Mouse (Mus musculus) embryonic facial prominence, embryonic 14.5 days (tissue): ENCODE results near the gene Kmt5b. TPM values are rescaled to one million over a fixed set of nuclear protein-coding genes. Genes with fewer than 3 reads are reported as not detected.

Experiments
- ATAC-seq: fragments of 200-750 bp; cut with Nextera tagmentation; 2 replicates; pipeline ENCODE4 v1.8.0; 2017; ENCODE audit warnings: low read depth, moderate number of reproducible peaks, moderate TSS enrichment
- DNase-seq: peaks from one replicate; pipeline ENCODE4 v3.0.0-alpha.2; 2015; ENCODE audit warnings: low spot score
- H3K27ac ChIP-seq: fragments of 300-500 bp; sonication (generic); replicated peaks from 2 replicates; pipeline ENCODE4 v1.5.1; 2014; ENCODE audit warnings: low read depth, mild to moderate bottlenecking, low read length, moderate library complexity
- H3K27me3 ChIP-seq: fragments of 300-500 bp; sonication (generic); replicated peaks from 2 replicates; pipeline ENCODE4 v1.6.1; 2014; ENCODE audit warnings: low read length; ENCODE audit not compliant: control insufficient read depth, insufficient read depth
- H3K36me3 ChIP-seq: fragments of 300-500 bp; sonication (generic); 2 replicates; pipeline ENCODE4 v1.6.1; 2014; ENCODE audit warnings: low read length, mixed read lengths; ENCODE audit not compliant: control insufficient read depth, insufficient read depth
- H3K4me1 ChIP-seq: fragments of 300-500 bp; sonication (generic); 2 replicates; pipeline ENCODE4 v1.6.1; 2014; ENCODE audit warnings: antibody characterized with exemption, low read length; ENCODE audit not compliant: control insufficient read depth, insufficient read depth
- H3K4me2 ChIP-seq: fragments of 300-500 bp; sonication (generic); 2 replicates; pipeline ENCODE4 v1.6.1; 2014; ENCODE audit warnings: low read depth, mild to moderate bottlenecking, low read length, moderate library complexity, mixed read lengths
- H3K4me3 ChIP-seq: fragments of 300-500 bp; sonication (generic); 2 replicates; pipeline ENCODE4 v1.5.1; 2014; ENCODE audit warnings: low read depth, mild to moderate bottlenecking, low read length
- H3K9ac ChIP-seq: fragments of 300-500 bp; sonication (generic); 2 replicates; pipeline ENCODE4 v1.6.1; 2014; ENCODE audit warnings: low read depth, mild to moderate bottlenecking, low read length, moderate library complexity, mixed read lengths
- H3K9me3 ChIP-seq: fragments of 300-500 bp; sonication (generic); 2 replicates; pipeline ENCODE4 v1.6.1; 2016; ENCODE audit warnings: low read length; ENCODE audit not compliant: control insufficient read depth
- WGBS: fragments of 180-500 bp; shearing (Covaris S2); extraction: QIAGEN DNeasy Blood & Tissue Kit; methylation state at CpG from one replicate; pipeline ENCODE4 v1.1.7; 2014; 5-methylcytosine and 5-hydroxymethylcytosine counted together
- polyA plus RNA-seq: library from polyadenylated mRNA; unstranded; fragments of >200 nt; fragmentation: Nextera tagmentation; extraction: Ambion mirVana; gene quantifications from 2 replicates; pipeline ENCODE4 v1.2.1, GENCODE M21; 2014

Gene Kmt5b
- polyA plus RNA-seq, 1 experiment from 2014 or later: 25.6 TPM

DNA sequence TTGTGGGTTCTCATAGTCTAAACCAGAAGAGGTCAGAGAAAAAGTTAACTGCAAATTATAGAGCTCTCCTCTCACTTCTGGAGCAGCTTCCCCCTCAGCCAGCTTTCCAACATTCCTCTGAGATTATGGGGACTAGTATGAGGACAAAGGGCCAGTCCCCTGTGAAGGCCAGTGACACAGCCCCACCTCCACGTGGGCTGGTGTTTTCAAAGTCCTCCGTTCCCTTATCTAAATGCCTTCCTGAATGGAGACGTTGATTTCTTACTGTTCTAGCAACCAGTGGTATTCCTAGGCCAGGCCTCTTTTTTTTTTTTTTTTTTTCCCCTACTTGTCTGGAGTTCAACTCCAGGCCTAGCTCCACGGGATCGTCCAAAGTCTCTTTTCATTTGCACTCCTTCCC, 82.9 kb downstream of the Kmt5b start:
- ATAC-seq (no peak), DNase-seq (no peak)
- H3K4me3 ChIP-seq: no peak overlapping the region
- 38% methylated on average over 5 of the region's 5 CpGs for WGBS
- no peak overlapping the region for H3K9ac ChIP-seq
- no peaks in the 10 kb centered on the region for H3K9me3 ChIP-seq
- H3K4me1 ChIP-seq: peaks cover 22% of the 10 kb centered on the region
- no peak overlapping the region for H3K4me2 ChIP-seq
- no peaks in the 10 kb centered on the region for H3K36me3 ChIP-seq
- H3K27ac ChIP-seq: no peak overlapping the region
- no peaks in the 10 kb centered on the region for H3K27me3 ChIP-seq

DNA sequence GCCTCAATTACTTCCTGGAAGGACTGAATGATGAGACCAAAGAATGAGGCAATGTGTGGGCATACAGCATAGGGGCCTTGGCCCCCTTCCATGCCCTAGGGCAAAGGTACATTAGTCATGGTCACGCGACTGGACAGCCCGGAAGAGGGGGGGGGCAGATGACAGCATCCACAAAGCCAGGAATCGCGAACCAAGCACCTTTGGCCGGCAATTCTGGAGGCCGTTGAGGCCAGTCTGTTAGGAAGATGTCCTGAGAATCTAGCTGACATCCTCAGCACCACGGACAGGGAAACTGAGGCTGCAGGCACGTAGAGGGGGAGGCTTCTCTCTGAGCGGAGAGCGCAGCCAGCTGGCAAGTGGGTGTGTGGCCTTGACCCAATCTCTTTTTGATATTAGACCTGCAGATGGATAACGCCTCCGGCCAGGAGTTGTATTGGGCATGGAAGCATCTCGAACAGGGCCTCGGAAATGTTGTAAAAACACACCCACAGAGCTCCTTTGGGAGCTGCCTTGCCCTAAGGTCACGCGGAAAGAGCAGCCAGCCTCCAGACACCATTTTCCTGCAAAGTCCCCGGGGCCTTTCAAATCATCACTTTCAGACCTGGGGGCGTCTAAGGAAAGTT, 83.7 kb downstream of the Kmt5b start:
- Histone ChIP-seq H3K27ac (peak overlapping the region; percentile 53; the same call in 1 of the 2 replicates), H3K9ac (peak overlapping the region; percentile 54), H3K4me1 (peaks cover 31% of the 10 kb centered on the region), H3K9me3 (no peaks in the 10 kb centered on the region), H3K4me3 (peak overlapping the region; percentile 87), H3K4me2 (peak overlapping the region; percentile 68), H3K36me3 (no peaks in the 10 kb centered on the region), H3K27me3 (no peaks in the 10 kb centered on the region)
- 3% methylated on average over 19 of the region's 19 CpGs for WGBS
- DNase-seq (no peak), ATAC-seq (no peak)

DNA sequence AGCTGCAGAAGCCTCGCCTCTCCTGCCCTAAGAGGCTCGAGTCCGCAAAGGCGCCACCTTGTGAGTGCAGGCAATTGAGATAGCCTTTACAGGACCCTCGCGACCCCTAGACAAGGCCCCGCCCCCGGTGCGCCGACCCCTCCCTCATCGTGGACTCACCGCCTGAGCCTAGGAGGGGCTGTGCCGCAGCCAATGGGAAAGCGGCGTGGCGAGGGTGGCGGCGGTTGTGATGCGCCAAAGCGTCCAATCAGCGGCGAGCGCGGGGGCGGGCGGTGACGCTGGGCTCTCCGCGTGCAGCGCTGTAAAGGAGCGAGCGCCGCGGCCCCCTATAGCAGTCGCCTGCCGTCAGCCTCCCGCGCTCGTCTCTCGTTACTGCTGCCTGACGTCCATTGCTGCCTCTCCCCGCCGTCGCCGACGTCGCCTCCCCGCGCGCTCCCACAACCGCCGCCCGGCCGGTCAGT, 84.3 kb downstream of the Kmt5b start, which contains the start of gene Chka:
Gene Chka (plus strand): TSS at position 272 of the 461 bp plus-strand sequence.
- DNase-seq: peak; percentile 98
- Histone ChIP-seq H3K27me3 (no peaks in the 10 kb centered on the region), H3K27ac (peak within 1 kb of the TSS; percentile 97), H3K9ac (peak within 1 kb of the TSS; percentile 89), H3K9me3 (no peaks in the 10 kb centered on the region), H3K4me3 (peak within 1 kb of the TSS; percentile 87), H3K36me3 (no peaks in the 10 kb centered on the region), H3K4me2 (peak within 1 kb of the TSS; percentile 68), H3K4me1 (peaks cover 32% of the 10 kb centered on the region)
- whole genome bisulfite sequencing: 0% methylated on average over 24 of the region's 54 CpGs
- peak; percentile 98 for ATAC-seq

DNA sequence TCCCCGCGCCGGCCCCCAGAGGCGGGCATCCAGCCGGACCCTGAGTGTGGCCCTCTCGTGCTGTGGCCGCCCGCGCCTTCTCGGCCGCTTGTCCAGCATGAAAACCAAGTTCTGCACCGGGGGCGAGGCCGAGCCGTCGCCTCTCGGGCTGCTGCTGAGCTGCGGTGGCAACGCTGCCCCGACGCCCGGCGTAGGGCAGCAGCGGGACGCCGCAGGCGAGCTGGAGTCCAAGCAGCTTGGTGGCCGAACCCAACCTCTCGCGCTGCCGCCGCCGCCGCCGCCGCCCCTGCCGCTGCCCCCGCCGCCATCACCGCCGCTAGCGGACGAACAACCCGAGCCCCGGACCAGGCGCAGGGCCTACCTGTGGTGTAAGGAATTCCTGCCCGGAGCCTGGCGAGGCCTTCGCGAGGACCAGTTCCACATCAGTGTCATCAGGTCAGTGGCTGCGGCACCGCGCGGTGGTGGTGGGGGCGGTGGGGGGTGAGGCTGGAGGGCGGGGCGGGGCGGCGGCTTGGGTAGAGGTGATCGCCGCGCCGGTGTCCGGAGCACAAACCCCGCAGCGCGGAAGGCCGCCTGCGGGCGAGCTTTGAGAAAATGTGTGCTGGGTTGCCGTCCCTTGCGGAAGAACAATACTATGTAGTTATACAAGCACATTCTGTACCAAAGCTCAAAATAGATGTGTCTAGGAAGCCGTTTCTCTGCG, 84.9 kb downstream of the Kmt5b start:
- peak overlapping the region; percentile 87 for H3K4me3 ChIP-seq
- peak overlapping the region; percentile 97 for H3K27ac ChIP-seq
- no peaks in the 10 kb centered on the region for H3K36me3 ChIP-seq
- peak; percentile 19 for ATAC-seq
- no peaks in the 10 kb centered on the region for H3K9me3 ChIP-seq
- no peaks in the 10 kb centered on the region for H3K27me3 ChIP-seq
- H3K9ac ChIP-seq: peak overlapping the region; percentile 89
- WGBS: 1% methylated on average over 19 of the region's 74 CpGs
- H3K4me1 ChIP-seq: peaks cover 32% of the 10 kb centered on the region
- peak; percentile 41 for DNase-seq
- peak overlapping the region; percentile 68 for H3K4me2 ChIP-seq

DNA sequence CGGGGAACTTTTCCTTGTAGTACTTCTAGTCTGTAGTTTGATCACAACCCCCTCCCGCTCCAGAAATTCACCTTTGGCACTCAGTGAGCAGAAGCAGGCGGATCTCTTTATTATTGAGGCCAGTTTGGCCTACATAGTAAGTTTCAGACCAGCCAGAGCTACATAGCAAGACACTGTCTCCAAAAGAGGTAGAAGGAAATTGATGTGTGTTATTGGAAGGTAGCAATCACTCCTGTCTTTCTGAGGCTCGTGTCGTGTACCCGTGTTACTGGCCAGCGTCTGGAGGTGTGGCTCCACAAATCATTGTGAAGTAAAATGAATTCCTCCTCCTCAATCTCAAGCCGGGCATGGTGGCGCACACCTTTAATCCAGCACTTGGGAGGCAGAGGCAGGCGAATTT, 85.9 kb downstream of the Kmt5b start:
- no peak for ATAC-seq
- WGBS: 93% methylated on average over 10 of the region's 10 CpGs

DNA sequence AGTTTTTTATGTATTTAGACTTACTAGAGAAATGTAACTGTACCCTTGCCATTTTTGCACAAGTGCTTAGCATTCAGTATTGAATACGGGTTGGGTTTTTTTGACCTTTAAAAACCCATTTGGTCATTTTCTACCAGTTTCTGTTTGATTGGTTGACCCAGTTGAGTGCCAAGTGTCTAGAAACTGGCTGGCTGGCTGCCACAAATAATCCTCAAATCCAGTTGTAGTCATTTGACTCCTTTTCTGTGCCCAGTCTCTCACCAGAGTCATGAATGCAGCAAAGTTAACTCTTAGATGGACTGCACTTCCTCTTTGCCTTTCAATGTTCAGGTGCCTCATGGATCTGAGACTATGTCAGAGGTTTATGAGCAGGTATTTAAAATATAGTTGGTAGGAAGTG, 86.7 kb downstream of the Kmt5b start:
- no peak overlapping the region for H3K4me3 ChIP-seq
- no peaks in the 10 kb centered on the region for H3K9me3 ChIP-seq
- no peak for ATAC-seq
- no peaks in the 10 kb centered on the region for H3K36me3 ChIP-seq
- peak overlapping the region; percentile 68; the same call in 1 of the 2 replicates for H3K4me2 ChIP-seq
- peaks cover 32% of the 10 kb centered on the region for H3K4me1 ChIP-seq
- H3K9ac ChIP-seq: no peak overlapping the region
- no peak overlapping the region for H3K27ac ChIP-seq
- peak; percentile 57 for DNase-seq
- WGBS: 68% methylated on average over 1 of the region's 1 CpGs
- H3K27me3 ChIP-seq: no peaks in the 10 kb centered on the region

More for the DNA sequence above, 85.9 kb downstream of the Kmt5b start:
- Histone ChIP-seq H3K27ac (no peak overlapping the region), H3K4me2 (peak overlapping the region; percentile 68), H3K4me1 (peaks cover 32% of the 10 kb centered on the region), H3K9ac (no peak overlapping the region), H3K27me3 (no peaks in the 10 kb centered on the region), H3K4me3 (peak overlapping the region; percentile 87), H3K9me3 (no peaks in the 10 kb centered on the region), H3K36me3 (no peaks in the 10 kb centered on the region)
- no peak for DNase-seq

DNA sequence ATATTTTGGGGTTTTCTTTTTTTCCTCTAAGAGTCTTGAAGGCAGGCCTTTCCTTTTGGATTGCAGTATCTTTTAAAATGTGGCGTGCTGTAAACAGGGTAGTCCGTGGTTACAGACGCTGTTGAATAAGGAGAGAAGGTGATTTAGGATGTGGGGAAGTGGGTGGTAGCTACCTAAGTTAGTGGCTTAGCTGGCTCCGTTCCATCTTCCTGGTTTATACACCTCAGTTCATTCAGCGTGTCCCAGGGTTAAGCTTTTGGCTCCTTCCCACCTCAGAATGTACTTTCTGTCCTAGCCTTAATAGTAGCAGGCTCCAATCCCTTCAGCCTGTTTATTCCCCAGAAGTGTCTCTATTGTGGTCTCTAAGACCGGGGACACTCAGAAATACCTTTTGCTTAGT, 87.9 kb downstream of the Kmt5b start:
- H3K4me1 ChIP-seq: peaks cover 32% of the 10 kb centered on the region
- DNase-seq (peak; percentile 43), ATAC-seq (no peak)
- H3K9me3 ChIP-seq: no peaks in the 10 kb centered on the region
- H3K27ac ChIP-seq: peak overlapping the region; percentile 66
- H3K4me2 ChIP-seq: peak overlapping the region; percentile 28; the same call in 1 of the 2 replicates
- WGBS: 56% methylated on average over 6 of the region's 6 CpGs
- H3K36me3 ChIP-seq: no peaks in the 10 kb centered on the region
- no peaks in the 10 kb centered on the region for H3K27me3 ChIP-seq
- H3K9ac ChIP-seq: no peak overlapping the region
- no peak overlapping the region for H3K4me3 ChIP-seq

DNA sequence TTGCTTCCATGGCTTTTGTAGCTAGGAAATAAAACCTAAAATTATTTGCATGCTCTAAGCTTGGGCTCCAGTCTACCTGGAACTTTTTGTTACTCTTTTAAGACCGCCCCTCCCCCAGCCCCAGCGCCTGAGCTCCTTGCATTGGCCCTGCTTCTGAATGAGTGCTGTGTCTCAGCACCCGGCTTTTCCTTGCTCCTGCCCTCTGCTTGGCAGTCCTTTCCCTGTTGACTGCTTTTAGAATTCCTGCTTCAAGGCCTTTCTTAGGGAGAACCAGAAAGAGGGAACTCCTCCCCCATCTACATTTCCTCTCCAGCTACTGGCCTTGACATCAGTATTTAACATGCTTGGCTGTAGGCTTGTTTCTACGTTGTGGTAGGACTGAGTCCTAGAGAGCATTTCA, 88.4 kb downstream of the Kmt5b start:
- 23% methylated on average over 4 of the region's 4 CpGs for WGBS
- no peaks in the 10 kb centered on the region for H3K36me3 ChIP-seq
- no peak overlapping the region for H3K9ac ChIP-seq
- H3K9me3 ChIP-seq: no peaks in the 10 kb centered on the region
- no peak overlapping the region for H3K4me3 ChIP-seq
- peaks cover 32% of the 10 kb centered on the region for H3K4me1 ChIP-seq
- no peaks in the 10 kb centered on the region for H3K27me3 ChIP-seq
- DNase-seq (peak; percentile 29), ATAC-seq (no peak)
- peak overlapping the region; percentile 66 for H3K27ac ChIP-seq
- H3K4me2 ChIP-seq: peak overlapping the region; percentile 28
